Mouse (Mus musculus) monocyte, adult 5-6 weeks (primary cell): ENCODE measurements around the gene Nfasc. TPM values are rescaled to one million over a fixed set of nuclear protein-coding genes. Genes with fewer than 3 reads are reported as not detected.

Source experiments
- ATAC-seq: fragments of 153-309, 156-312 bp; replicated peaks from 2 replicates; pipeline ENCODE4 v1.8.0; 2017; ENCODE audit warnings: mild to moderate bottlenecking; ENCODE audit not compliant: low TSS enrichment, insufficient number of reproducible peaks, severe bottlenecking, poor library complexity, low FRiP score
- total RNA-seq: library from RNA; stranded (forward); fragments of 200-1000, 200-491, 200-594 nt; gene quantifications from 3 replicates; pipeline ENCODE4 v1.2.3, GENCODE M21; 2017

Nfasc gene
- total RNA-seq, 1 experiment from 2014 or later: not detected

DNA sequence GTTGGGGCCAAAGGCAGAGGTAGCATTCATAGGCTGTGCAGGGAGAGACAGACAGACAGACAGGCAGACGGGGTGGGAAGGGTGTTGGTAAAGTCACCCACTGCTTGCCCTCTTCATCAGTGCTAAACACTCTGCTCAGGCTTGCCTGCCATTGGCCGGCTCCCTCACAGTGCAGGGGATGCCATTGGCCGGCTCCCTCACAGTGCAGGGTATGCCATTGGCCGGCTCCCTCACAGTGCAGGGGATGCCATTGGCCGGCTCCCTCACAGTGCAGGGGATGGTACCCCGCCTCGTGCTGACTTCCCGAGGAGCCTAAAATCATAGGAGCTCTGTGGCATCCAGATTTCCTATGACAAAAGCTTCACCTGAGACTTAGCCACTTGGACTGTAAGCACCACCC lies 139.4 kb downstream of the Nfasc start:
- ATAC-seq: no peak

DNA sequence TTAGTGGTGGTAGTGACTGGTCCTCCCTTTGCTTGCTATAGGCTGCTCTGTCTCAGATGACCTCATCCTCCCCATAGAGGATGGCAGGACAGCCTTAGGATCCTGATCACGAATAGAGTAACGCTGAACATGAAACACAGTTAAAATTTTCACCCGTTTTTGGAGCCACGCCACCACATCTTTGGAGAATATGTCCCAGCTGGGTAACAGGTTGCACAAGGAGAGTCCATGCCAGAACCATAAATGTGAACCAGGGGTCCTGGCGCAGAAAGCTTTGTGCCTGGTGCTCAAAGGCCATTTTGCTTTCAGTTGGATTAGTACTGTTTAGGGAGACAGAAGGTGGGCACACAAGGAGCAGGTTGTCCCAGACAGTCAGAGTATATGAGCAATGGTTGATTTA lies 143.6 kb downstream of the Nfasc start:
- no peak for ATAC-seq

DNA sequence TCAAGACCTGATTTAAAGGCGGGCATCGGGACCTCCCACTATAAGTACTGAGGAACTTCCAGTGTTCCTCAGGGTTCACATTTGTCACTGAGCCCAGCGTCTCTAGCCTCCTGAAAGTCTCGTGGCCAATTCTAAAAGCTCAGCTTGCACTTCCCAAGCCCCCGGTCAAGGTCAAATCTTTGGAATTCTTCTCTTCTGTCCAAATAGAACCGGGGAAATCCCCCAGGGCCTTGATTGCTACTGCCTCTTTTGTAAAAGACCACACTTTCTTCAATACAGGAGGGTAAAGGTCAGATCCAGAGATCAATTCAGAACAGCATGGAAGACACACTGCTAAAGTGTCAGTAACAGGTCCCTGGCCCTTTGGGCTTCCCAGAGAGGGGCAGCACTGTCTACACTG lies 145.9 kb downstream of the Nfasc start:
- ATAC-seq: no peak

- no peak for ATAC-seq
These were observed 147.0 kb downstream of the Nfasc start for GRCm38 (mm10) chr1:132594587-132594986.

DNA sequence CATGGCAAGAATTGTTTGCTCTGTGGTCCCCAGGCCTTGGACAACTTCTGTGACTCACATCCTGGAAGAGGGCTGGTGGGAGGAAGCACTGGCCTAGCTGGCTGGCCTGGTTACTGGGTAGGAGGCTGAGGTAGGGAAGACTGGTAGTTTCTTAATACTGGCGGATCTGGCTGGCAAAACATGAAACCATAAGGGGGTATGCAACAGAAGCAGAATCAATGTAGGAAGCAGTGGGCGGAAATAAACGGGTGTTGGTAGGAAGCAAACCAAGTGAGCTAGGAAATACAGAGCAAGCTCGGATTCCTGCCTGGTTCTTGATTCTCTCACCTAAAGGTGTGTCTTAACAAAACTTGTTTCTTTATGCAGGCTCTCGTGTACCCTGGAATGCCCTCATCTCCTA lies 149.5 kb downstream of the Nfasc start:
- no peak for ATAC-seq

DNA sequence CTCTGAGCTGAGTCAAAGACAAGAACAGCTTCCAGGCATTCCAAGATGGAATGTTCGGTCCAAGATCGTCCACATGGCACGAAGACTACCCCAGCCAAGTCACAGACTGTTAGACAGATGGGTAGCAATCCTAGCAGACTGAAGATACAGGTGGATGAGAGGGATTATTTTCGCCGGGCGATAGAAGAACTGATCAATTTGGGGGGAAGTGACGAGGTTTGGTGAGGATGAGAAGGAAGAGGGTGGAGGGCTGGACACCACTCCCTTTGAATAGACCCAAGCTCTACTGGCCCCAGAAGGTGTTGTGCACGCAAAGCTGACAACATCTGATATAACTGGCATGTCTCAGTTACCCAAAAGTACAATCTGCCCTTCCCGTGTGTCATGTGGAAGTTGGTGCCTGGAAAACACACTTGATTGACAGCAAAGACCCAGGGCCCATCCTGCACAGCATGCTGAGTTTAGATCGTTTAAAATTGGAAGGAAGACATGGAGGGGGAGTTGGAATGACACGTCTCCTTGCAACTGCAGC lies 150.1 kb downstream of the Nfasc start:
- ATAC-seq: no peak

GRCm38 (mm10) chr1:132586679-132587201 lies 154.9 kb downstream of the Nfasc start:
- ATAC-seq: no peak

DNA sequence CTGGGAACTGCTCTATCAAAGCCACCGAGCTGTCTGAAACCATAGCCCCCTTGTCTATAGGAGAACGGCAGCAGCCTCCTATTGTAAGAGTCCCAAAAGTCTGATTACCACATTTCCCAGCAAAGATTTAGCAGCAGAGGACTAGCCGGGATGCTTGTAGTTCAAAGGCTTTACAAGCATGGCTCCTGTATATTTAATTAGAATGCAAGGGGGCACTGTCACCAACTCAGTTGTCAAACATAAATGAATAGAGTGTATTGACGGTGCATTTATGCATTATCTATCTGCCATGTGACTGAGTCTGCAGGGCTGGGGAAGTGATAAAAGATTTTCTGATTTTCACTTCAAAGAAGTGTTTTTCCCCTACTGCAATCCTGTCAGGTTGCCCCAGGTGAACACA lies 156.2 kb downstream of the Nfasc start:
- no peak for ATAC-seq

DNA sequence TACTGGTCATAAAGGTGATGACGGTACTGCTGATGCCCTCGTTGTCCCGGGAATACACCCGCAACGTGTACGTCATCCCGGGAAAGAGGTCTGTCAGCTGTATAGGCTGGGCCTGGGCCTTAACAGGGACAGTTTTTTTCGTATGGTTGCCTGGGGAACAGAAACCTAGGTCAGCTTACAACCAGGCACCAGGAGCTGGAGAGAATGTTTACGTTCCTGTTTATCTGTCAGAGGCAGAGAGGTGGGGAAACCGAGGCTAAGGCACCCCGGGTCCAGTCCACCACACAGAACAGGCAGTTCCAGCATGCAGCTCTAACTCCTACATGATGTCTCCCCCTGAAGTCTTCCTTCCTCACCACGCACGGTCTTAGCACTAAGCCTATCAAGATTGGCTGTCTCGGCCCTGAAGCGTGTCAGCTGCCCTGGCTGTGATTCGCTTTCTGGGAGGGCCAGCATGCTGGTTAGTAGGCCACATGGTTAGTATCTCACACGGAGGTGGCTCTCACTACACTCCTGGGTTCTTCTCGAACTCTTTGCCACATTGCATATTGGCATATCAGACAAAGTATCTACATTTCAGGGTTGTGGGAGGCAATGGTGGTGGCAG lies 158.5 kb downstream of the Nfasc start:
- no peak for ATAC-seq

GRCm38 (mm10) chr1:132581845-132582839 lies 159.5 kb downstream of the Nfasc start:
- ATAC-seq: no peak

DNA sequence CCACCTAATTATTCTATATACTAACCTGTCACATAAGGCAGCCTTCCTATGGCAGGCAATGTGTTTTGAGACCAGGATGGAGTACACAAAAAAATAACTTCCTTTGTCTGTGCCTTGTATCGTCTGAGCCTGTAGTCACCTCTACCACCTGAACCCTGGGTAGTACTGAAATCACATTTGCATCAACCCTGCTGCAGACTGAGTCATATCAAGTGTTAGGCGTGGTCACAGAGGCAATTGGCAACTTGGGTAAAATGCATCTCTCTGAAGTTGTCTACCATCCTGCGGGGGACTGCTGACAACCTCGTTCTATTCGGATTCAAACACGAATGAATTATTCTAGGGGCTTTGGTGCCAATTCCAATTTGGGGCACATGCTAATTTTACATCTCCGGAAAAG lies 161.5 kb downstream of the Nfasc start:
- ATAC-seq: no peak

GRCm38 (mm10) chr1:132576845-132577244 lies 164.8 kb downstream of the Nfasc start:
- no peak for ATAC-seq

GRCm38 (mm10) chr1:132572851-132573250 lies 168.7 kb downstream of the Nfasc start:
- ATAC-seq: no peak

DNA sequence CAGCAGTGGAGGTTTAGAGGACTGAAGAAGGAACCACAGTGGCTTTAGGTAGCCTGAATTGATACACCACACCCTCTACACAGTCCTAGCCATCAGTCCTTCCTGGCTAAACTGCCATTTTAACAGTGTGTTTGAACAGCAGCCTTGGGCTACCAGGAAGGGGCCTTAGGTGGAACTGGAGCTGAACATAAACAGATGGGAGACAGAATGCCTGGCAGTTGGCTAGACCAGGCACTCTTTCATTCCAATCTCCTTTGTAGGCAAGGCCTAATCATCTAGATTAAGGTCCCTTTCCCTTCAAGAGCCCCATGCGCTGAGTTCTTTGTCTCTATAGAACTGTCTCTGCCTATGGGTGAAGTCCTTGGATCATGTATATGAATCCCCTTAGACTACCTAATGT lies 170.0 kb downstream of the Nfasc start:
- ATAC-seq: no peak

GRCm38 (mm10) chr1:132570906-132571305 lies 170.7 kb downstream of the Nfasc start:
- no peak for ATAC-seq

DNA sequence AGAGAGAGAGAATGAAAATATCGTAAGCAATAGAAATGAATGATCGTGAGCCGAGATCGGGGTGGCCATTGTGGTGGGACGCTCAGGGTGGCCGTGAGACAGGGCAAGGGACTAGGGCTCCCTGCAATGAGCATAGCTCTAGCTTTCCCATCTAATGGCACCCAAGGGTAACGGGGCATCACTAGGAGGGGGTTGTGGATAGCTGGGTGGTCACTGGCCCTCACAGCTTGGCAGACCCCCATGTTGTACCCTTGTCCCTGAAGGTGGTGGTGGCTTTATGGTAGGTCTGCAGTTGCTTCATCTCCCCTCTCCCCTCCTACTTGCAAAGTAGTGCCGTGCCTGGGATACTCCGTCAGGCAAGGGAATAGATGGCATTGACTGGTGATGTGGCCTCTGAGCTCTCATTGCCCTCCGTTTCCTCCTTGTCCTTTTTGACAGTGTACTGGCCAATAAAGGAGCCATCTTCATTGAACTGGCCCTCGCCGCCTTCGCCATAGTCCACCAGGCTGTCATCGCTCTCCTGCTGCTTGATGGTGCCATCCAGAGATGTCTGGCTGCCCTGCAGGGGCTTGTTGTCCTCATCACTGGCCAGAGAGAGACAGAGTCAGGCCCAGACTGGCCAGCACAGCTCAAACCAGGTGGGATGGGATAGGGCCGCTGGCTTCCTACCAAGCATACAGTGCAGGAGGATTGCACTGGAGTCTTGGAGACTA lies 171.4 kb downstream of the Nfasc start:
- ATAC-seq: no peak

GRCm38 (mm10) chr1:132569516-132569915 lies 172.1 kb downstream of the Nfasc start:
- ATAC-seq: no peak

GRCm38 (mm10) chr1:132567336-132568125 lies 174.1 kb downstream of the Nfasc start:
- ATAC-seq: no peak
